Mouse (Mus musculus) CH12.LX (cell line): Measurements from ENCODE around the gene Trir.

Source experiments
- CTCF ChIP-seq, 2 experiments: IDR thresholded peaks in 1 of 2; conservative IDR thresholded peaks in 1 of 2; 2 replicates each; pipeline ENCODE4 v1.5.1; 2011 to 2012; ENCODE audit warnings: low read depth in 2 of 2, low read length in 2 of 2, improper control_type of control experiment in 1 of 2, inconsistent platforms in 1 of 2, mild to moderate bottlenecking in 1 of 2, moderate library complexity in 1 of 2
- POLR2A ChIP-seq: IDR thresholded peaks from 2 replicates; pipeline ENCODE4 v1.6.1; 2011; ENCODE audit warnings: low read depth, mild to moderate bottlenecking, improper control_type of control experiment, low read length

- TF ChIP-seq CTCF (conservative IDR thresholded peaks at IDR 0.05 in 1 of 2, IDR thresholded peaks at IDR 0.05 in 1 of 2; ENCODE audit: low read depth in 2 of 2, low read length in 2 of 2) (peak in 1 of 2 experiments; percentile 98; a peak in 2 of 4 replicates), POLR2A (no peak)
Measured at GRCm38 (mm10) chr8:84989810-84990209, 36.8 kb upstream of the Trir start.
